Mouse (Mus musculus) ES-Bruce4 (cell line): ENCODE results near the gene Mak. TPM values are rescaled to one million over a fixed set of nuclear protein-coding genes. Genes with fewer than 3 reads are reported as not detected.

ENCODE experiments used
- H3K27ac ChIP-seq: 2 replicates; pipeline ENCODE4 v1.5.1; 2012; ENCODE audit warnings: low read length, inconsistent platforms; ENCODE audit not compliant: insufficient read depth
- H3K27me3 ChIP-seq: 2 replicates; pipeline ENCODE4 v1.6.1; 2012; ENCODE audit warnings: mild to moderate bottlenecking, low read length, inconsistent platforms; ENCODE audit not compliant: control insufficient read depth, poor library complexity, insufficient read depth, severe bottlenecking
- H3K36me3 ChIP-seq: 2 replicates; pipeline ENCODE4 v1.6.1; 2012; ENCODE audit warnings: inconsistent platforms, mild to moderate bottlenecking, low read length, moderate library complexity; ENCODE audit not compliant: control insufficient read depth, poor library complexity, insufficient read depth, severe bottlenecking
- H3K4me1 ChIP-seq: one replicate; pipeline ENCODE4 v1.8.1; 2011; ENCODE audit warnings: low read length; ENCODE audit not compliant: control insufficient read depth, insufficient read depth
- H3K4me3 ChIP-seq: 2 replicates; pipeline ENCODE4 v1.5.1; 2011; ENCODE audit warnings: low read depth, mild to moderate bottlenecking, low read length
- H3K9ac ChIP-seq: 2 replicates; pipeline ENCODE4 v1.6.1; 2012; ENCODE audit warnings: low read depth, mild to moderate bottlenecking, inconsistent platforms; ENCODE audit not compliant: poor library complexity, severe bottlenecking
- H3K9me3 ChIP-seq: replicated peaks from 2 replicates; pipeline ENCODE4 v1.6.1; 2012; ENCODE audit warnings: mild to moderate bottlenecking, low read length, inconsistent platforms; ENCODE audit not compliant: control insufficient read depth, poor library complexity, insufficient read depth, severe bottlenecking
- CTCF ChIP-seq: IDR thresholded peaks from one replicate; pipeline ENCODE4 v1.8.1; 2011; ENCODE audit warnings: low read depth, low read length
- EP300 ChIP-seq: IDR thresholded peaks from 2 replicates; pipeline ENCODE4 v1.6.1; 2011; ENCODE audit warnings: low read depth, low read length; ENCODE audit not compliant: insufficient read depth
- POLR2A ChIP-seq: IDR thresholded peaks from one replicate; pipeline ENCODE4 v1.8.1; 2011; ENCODE audit warnings: low read length; ENCODE audit not compliant: insufficient read depth
- polyA plus RNA-seq: library from polyadenylated mRNA; stranded (reverse); fragments of >200 nt; gene quantifications from 2 replicates; pipeline ENCODE4 v1.2.4, GENCODE M21; 2011; ENCODE audit warnings: low read depth; ENCODE audit not compliant: missing spikeins, insufficient read depth, insufficient read length

The Mak gene
- polyA plus RNA-seq, 1 experiment: 3.5 TPM

DNA sequence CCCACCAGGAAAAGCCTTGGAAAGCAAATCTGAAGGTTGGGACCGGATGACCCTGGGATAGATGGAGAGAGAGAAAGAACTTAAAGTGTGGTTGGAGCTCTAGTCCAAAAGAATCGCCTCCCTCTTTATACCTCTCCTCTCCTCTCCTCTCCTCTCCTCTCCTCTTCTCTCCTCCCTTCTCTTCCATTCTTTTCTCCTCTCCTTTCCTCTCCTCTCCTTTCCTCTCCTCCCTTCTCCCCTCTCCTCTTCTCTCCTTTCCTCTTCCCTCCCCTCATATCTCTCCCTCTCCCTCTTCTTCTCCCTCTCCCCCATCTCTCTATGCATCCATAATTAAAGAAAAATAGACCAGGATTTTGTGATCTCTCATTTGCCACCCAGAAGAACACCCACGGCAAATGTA, 31.4 kb upstream of the Mak start, which contains the start of gene Gcm2:
TSS of gene Gcm2 (minus strand) at position 101 of the 400 bp plus-strand sequence.
- Histone ChIP-seq H3K36me3 (no peaks in the 10 kb centered on the region), H3K27me3 (no peaks in the 10 kb centered on the region), H3K9ac (no peak within 1 kb of the TSS), H3K4me1 (no peaks in the 10 kb centered on the region), H3K9me3 (no peaks in the 10 kb centered on the region), H3K27ac (no peak within 1 kb of the TSS), H3K4me3 (no peak within 1 kb of the TSS)
- TF ChIP-seq POLR2A (no peak), CTCF (no peak), EP300 (no peak)

DNA sequence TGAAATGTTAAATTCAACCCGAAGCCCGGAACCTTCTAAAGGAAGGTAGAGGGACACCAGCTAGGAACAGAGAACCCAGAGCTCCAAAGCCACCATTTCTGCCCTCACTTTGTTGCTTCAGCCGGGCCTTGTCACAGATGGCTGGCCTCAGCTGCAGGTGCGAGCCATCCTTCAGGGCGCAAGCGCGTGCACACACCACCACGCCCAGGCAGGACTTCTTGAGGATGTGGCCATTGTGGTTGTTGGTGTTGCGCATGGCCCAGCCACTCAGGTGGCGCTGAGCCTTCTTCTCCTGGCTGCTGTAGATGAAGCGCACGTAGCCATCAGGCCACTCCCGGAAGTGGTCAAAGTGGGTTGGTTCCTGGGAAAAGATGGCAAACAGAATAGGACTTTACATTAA, 26.0 kb upstream of the Mak start:
- H3K27me3 ChIP-seq: no peaks in the 10 kb centered on the region
- peaks cover 2% of the 10 kb centered on the region for H3K4me1 ChIP-seq
- no peaks in the 10 kb centered on the region for H3K36me3 ChIP-seq
- H3K9me3 ChIP-seq: no peaks in the 10 kb centered on the region
- H3K9ac ChIP-seq: no peak overlapping the region
- TF ChIP-seq POLR2A (no peak), EP300 (no peak), CTCF (no peak)
- no peak overlapping the region for H3K4me3 ChIP-seq
- no peak overlapping the region for H3K27ac ChIP-seq

DNA sequence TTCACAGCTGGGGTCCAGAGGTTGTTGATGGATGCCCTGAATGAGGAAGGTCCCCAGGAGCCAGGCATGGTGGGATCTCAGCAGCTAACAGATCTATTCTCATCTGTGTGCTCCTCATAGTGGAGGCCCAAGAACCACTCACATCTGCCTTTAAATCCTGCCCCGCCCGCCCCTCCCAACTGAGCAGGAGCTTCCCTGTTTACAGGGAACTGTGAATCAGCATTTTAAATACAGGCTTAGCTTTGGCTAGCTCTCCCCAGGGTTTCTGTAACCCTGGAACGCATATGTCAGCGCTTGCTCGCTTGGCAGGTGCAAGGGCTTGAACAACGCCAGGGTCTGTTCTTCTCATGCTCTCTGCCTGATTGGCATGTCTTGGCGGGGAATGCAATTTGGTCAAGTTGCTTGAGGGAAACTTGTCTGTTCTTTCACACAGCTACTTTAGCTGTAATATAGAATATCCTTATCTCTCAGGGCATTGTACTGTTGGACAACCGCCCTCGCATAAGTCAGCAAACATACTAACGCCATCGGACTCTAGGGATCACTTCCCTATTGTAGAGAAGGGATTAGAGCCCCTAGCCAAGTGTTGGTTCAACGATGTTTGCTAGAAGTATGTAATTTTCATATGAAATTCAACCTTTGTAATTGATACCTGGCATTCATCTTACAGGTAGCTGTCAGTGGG, 24.5 kb upstream of the Mak start:
- no peaks in the 10 kb centered on the region for H3K36me3 ChIP-seq
- no peak overlapping the region for H3K9ac ChIP-seq
- H3K4me3 ChIP-seq: no peak overlapping the region

DNA sequence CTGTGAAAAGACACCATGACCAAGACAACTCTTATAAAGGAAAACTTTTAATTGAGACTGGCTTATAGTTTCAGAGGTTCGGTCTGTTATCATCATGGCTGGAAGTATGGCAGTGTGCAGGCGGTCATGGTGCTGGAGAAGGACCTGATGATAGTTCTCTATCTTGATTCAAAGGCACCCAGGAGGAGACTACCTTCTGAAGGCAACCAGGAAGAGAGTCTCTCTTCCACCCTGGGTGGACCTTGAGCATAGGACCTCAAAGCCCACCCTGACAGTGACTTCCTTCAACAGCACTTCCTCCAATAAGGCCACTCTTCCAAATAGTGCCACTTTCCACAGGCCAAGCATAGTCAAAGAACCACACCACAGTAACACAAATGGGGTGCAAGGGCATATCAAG, 20.5 kb upstream of the Mak start:
- Histone ChIP-seq H3K4me1 (peaks cover 2% of the 10 kb centered on the region), H3K9ac (no peak overlapping the region), H3K36me3 (no peaks in the 10 kb centered on the region), H3K4me3 (no peak overlapping the region), H3K27ac (no peak overlapping the region), H3K9me3 (no peaks in the 10 kb centered on the region), H3K27me3 (no peaks in the 10 kb centered on the region)
- TF ChIP-seq POLR2A: no peak
- TF ChIP-seq CTCF: no peak
- TF ChIP-seq EP300: no peak

More for the DNA sequence above, 24.5 kb upstream of the Mak start:
- no peak for TF ChIP-seq POLR2A
- TF ChIP-seq EP300: no peak
- no peak for TF ChIP-seq CTCF
- Histone ChIP-seq H3K27ac (no peak overlapping the region), H3K9me3 (no peaks in the 10 kb centered on the region), H3K4me1 (peaks cover 2% of the 10 kb centered on the region), H3K27me3 (no peaks in the 10 kb centered on the region)

DNA sequence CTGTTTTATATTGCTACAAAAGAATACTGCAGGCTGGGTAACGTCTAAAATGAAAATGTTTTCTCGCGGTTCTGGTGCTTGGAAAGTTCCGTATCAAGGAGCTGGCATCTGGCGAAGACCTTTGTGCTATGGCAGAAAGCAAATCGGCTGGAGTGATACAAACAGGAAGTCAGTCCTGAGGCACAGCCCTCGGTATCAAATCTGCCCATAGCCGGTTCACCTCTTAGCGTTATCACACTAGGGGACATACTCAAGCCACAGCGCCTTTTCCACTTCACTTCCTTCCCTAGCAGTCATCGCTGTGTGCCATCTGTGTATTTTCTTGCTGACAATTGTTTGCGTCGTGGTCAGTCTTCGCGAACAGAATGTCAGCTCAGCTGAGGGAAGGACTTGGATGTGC, 18.8 kb upstream of the Mak start:
- Histone ChIP-seq H3K27ac (no peak overlapping the region), H3K9me3 (no peaks in the 10 kb centered on the region), H3K4me1 (no peaks in the 10 kb centered on the region), H3K9ac (no peak overlapping the region), H3K4me3 (no peak overlapping the region), H3K27me3 (no peaks in the 10 kb centered on the region), H3K36me3 (no peaks in the 10 kb centered on the region)
- TF ChIP-seq EP300 (no peak), CTCF (no peak), POLR2A (no peak)

DNA sequence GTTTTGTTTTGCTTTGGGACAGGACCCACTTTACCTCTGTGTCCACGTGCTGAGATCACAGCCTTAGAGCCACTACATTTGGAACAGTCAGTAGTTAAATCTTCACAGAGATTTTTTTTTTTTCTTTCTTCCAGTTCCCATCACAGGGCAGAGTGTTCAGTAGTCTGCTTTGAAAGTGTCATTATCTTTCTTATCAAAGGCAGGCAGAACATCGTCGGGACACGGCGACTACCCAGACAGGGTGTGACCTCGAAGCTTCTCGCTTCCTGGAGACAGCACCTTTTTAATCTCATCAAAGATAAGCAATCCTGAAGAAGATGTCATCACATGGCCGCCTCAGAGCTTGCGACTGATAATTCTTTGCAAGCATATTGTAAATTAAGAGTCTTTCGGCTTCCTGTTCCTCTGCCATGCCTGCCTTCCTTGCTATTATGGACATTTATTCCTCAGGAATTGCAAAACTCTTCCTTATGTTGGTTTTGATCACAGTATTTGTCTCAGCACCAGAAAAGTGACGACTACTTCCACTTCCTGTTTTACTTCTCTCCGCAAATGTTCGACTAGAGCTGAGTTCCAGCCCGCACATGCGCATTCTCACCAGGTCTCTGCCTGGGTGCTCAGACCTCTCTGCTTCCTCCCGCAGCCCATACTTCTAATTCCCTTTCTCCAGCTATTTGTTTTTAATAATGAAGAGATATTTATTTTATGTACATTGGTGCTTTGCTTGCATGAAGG, 18.0 kb upstream of the Mak start:
- Histone ChIP-seq H3K9me3 (no peaks in the 10 kb centered on the region), H3K27ac (no peak overlapping the region), H3K4me1 (no peaks in the 10 kb centered on the region), H3K27me3 (no peaks in the 10 kb centered on the region), H3K9ac (no peak overlapping the region), H3K36me3 (no peaks in the 10 kb centered on the region), H3K4me3 (no peak overlapping the region)
- no peak for TF ChIP-seq EP300
- no peak for TF ChIP-seq CTCF
- TF ChIP-seq POLR2A: no peak
